Mouse (Mus musculus) frontal cortex, postnatal 36 days (tissue): ENCODE results near the gene Gabrb2.
A peak's percentile ranks its signal among the peaks of the same experiment; 100 is the strongest.

Experiments
- DNase-seq, 2 experiments: peaks; one replicate each; pipeline ENCODE4 v3.0.0; 2022; ENCODE audit warnings: low spot score in 2 of 2

Gabrb2 gene

DNA sequence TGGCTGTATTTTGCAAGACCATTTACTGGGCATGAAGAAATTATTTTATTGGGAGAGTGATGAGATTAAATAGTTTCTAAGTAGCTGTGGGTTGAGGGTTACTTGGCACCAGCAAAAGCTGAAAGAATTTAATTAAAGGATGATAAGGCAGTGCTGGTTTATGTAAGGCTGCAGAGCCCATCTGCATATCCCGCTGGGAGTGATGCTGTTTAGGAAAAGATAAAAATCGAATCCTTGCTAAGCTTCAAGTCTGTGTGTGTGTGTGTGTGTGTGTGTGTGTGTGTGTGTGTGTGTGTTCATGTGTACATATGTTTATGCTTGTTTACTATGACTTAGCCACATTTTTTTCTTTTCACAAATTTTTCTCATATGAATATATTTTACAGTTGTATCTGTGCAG lies 113.0 kb downstream of the Gabrb2 start:
- no peak for DNase-seq

DNA sequence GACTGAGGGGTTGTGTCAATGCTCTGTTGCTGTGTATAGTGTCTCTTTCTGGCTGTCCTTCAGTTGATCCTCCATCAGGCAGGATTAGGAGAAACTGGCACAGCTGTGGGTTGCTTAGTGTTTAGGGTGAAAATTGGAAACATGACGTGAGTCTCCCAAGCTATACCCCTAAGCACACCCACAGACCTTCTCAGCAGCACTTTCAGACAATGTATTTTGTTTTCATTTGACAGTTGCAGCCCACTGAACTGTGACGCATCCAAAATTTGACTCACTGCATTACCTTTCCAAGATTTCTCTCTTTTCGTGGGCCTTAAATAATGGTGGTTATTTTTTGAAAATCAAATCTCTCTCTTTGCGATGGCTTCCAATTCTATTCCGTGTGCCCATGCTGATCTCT lies 115.7 kb downstream of the Gabrb2 start:
- DNase-seq, result peak; percentile 30 to 58

DNA sequence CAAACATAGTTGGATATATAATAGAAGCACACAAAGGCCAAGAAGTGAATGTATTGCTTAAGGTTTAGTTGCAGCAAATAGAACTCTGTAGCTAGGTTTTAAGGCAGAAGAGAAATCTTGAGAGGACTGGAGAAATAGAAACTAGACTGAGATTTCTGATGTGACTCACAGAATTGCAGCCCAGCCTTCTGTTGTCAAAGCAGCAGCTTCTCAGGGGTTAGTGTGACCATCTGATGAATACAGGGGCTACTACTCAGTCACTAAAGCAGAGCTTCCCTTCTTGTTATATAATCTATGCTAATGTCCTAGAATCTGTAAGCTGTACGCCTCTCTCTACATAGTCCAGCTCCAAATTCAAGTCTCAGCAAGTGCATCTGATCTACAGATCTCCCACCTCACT lies 116.3 kb downstream of the Gabrb2 start:
- DNase-seq, result peak in 1 of 2 experiments; percentile 38

DNA sequence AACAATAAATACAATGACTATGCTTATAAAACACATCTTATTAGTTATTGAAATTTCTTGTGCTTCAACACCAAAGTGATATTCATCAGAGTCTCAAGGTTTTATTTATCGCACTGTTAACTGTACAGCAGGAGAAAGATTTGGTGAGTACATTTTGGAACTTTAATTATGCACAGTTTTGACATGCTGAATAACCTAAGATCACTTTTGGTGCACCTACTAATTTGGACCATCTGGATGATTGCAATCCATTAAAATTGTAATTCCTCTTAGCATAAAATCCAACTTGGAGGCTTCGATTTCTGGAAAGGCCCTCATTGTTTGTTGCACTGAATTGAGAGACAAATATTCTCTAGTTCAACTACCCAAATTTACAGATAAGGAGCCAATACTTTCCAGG lies 123.3 kb downstream of the Gabrb2 start:
- no peak for DNase-seq

DNA sequence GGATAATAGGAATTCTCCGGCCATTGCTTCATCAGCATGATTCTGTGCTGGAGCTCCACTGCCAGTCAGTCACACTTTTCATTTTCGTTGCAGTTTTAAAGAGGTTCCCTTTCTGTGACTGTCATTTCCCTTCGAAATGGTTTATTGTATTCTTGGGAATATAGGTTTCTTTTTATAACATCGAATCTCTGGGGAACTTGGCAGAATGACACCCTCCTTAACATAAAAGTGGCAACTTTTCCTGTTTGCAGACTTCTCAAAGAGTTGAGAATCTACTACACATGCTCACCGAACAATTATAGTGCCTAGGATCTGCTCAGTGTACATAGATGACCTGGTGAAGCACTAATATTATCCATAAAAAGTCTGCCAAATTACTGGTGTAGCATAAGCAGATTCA lies 146.5 kb downstream of the Gabrb2 start:
- no peak for DNase-seq

DNA sequence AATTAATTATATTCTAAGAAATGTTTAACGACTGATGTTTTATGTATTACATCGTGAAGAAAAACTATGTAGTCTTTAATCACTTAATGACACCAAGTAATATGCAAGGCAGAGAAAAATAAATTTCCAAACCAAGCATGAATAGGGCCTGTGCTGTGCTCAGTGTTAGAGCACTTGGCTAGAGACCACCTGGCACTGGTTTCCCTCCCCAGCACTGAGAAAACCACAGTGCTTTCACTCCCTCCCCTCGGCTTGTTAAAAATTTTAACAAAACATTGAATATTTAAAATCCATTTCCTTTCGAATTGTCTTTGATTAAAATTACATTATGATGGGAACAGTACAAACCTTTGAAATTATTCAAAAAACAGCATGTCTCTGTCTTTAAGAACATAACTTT lies 151.9 kb downstream of the Gabrb2 start:
- DNase-seq, result no peak

DNA sequence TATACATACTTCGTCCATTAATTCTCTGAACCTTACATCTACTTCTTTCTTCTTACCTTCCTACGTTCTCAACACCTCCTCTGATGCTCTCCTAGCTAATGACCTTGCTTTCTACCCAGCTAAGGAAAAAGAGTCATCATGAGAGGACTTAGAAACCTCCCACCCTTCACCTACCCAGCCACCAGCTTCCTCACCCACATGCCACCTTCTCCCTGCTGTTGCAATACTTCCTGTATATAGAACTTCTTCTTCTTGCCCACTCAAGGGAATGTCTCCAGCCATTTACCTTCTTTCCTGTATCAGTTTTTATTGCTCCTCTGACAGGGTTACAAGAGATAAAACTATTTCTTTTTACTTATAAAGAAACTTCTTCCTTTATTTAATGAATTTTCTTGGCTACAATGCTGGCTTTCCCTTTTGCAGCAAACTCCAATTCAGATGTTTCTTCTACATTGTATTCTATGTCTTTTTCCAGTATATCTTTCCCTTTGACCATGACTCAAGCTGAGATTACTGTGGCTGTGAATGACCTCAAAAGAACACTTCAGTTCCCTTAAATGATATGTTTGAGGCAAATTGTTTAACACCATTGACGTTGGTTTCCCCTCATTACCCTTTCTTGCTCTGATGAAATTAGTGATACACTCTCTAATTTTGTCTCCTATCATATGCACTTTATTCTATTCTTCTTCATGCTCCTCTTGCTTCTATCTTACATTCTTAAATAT lies 155.8 kb downstream of the Gabrb2 start:
- peak in 1 of 2 experiments; percentile 46 for DNase-seq

DNA sequence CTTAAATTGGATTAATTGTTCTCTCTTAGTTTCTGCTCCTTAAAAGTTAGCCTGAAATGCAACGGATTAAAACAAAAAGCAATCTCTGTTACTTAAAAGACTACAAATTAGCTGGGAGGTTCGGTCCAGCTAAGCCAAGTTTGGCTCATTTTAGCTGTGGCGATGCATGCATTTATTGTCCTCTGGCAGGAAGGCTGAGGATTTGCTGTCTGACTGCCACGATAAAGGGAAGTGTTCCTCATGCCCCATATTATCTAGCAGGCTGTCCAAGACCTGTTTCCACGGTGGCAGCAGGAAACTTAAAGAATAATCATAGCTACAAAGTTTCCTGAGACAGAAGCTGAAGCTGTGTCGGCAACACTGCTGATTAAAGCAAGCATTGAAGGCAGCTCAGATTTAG lies 160.2 kb downstream of the Gabrb2 start:
- DNase-seq, result peak in 1 of 2 experiments; percentile 30

DNA sequence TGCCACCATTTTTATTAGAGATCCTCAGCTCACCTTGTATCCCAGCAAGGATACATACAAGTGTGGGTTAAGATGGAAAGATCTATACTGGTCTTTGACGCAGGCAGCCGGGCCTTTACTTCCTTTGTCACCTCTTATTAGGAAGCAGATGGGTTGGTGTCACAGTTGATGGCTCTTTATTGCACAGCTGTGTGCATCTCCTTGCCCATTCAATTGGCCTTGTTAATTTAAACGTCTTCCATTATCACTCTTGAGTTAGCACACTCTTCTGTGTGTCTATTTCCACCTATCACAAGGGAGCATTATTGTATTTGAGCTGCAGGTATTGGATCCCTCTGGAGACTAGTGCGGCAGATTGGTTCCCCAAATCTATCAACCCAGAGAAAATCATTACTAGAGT lies 161.6 kb downstream of the Gabrb2 start:
- no peak for DNase-seq

DNA sequence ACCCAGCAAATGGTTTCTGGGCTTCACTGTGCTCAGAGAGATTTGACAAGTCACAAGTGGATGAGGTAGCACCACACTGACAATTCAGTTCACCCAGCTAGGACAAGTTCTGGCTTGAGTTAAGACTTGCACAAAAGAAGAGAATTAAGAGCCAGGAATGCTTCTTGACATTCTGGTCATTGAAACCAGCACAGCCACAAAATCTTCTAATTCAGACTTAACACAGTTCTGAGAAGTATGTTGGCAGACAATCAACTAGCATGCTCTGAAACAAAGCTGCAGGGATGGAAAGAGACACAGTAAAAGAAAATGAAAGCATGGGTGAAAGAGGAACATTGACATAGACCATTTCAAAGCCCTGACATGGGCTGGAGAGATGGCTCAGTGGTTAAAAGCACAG lies 162.2 kb downstream of the Gabrb2 start:
- no peak for DNase-seq

DNA sequence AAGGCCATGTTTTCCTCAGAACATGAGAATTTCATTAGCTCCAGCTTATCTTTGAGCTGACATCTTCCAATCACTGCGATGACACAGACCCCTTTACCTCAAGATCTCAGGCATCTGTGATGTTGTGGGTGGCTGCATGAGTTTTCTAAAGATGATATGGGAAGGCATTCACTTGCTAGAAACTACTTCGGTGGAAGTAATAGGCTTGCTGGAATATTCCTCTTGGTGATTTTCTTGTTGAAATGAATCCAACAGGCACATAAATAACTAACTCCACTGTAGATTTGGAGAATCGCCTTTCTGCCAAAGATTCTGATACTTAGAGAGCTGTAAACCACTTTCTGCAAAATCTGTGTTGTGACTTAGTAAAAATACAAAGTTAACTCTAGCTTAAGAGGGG lies 172.9 kb downstream of the Gabrb2 start:
- DNase-seq, result no peak

DNA sequence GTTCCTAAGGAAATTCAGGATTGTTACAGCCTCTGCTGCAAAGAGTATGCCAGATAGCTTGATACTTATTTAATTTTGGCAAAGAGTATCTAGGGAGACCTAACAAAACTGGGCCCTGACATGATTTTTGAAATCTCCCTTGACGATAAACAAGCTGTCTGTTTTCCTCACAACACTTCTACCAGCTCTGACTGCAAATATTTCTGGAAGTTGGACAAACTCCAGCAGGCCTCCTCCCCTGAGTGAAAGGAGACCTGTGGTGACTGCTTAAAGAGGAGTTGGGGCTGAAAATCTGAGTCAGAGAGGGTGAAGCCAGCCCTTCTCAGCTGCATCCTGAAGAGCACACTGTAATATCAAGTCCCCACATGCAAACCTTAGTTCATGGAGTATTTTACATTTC lies 186.7 kb downstream of the Gabrb2 start:
- DNase-seq, result peak in 1 of 2 experiments; percentile 45

DNA sequence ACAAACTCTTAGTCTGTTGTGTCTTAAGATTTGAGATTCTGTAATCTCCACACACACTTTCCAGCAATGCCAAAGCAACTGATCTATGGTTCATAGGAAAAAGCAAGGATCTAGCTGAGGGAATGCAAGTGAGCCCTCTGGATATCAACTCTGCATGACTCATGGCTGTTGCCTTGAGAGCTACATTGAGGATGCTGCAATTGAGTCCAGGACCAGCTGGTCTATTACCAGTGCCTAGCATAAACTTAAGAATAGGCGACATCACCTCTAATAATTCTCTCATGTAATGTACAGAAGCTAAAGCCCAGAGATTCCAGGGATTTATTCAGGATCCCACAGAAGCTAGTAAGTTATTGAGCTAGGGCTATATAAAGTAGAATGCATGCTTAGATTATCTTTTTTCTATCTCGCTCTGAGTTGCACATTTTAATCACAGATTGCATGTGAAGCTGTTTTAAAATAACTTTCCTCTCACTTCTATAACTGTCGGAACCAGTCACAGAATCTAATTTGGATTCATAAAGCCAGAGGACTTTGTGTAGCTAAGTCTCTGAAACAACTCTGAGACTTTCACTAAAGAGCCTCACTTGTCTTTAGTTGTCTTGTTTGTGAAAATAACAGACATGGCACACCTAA lies 189.7 kb downstream of the Gabrb2 start:
- DNase-seq, result peak in 1 of 2 experiments; percentile 56

DNA sequence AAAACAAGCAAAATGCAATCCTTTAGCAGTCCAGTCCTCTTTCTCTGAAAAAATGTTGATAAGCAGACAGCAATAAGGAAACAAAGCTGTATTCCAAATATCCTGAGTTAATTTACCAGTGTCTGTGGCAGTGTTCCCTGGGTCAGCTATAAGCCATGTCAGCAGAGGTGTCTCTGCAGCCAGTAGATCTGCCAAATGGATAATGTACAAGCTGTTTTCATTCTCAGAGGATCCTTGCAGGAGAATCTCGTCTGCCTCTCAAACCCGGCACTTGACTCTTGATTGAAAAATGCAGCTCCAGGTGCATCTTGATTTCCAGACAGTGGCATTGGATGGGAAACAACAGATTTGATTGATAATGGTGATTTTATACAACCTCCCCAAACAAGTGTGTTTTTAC lies 198.6 kb downstream of the Gabrb2 start:
- no peak for DNase-seq

DNA sequence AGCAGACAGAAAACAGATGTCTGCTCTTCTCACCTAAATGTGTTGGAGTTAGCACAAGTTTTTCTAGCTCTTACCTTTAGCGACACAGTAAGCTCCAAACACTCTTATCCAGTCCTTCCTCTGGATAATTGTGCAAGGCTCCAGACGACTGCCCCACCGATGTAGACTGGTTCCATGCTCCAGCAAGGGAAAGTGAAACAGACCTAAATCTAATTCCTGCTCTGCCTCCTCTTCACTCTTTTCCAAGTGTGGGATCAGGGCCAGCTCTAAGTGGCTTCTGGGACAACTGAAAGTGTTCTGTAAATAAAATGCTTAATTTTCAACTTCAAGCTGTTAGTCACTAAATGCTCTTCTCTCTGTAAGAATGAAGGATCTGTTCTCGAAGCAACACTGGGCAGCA lies 201.6 kb downstream of the Gabrb2 start:
- DNase-seq, result peak; percentile 39 to 46

DNA sequence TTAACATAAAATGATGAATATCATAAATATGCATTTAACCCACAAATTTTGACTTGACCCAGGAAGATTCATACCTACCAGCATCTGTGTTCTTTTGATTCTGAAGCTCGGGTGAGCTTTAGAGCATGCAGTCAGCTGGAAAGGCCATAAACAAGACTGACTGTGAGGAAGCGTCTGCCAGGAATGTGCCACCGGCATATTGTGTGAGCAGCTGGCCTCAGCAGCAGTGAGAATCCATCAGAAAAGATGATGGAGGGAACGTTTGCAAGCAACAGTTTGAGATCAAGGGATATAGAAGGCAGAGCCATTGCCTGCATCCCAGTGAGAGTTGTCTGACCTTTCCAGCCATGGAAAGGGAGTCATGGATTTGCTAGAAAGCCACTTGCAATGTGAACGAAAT lies 230.6 kb downstream of the Gabrb2 start:
- DNase-seq, result no peak

DNA sequence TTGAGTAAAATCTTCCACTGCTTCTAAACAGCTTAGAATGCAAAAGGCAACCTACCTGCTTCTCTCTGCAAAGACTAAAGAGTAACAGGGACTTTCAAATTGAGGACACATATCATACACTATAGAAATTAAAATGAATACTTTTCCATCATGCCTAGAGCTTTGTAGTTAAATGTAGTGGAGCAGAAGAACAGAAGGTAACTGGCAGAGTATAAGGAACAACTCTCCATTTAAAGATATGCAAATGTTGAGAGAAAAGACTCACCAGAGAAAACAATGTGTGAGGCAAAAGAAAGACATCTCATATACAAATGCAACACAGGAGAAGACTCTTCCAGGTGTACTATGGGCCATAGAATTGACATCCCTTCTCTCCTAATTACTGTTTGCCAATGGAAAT lies 232.0 kb downstream of the Gabrb2 start:
- no peak for DNase-seq

DNA sequence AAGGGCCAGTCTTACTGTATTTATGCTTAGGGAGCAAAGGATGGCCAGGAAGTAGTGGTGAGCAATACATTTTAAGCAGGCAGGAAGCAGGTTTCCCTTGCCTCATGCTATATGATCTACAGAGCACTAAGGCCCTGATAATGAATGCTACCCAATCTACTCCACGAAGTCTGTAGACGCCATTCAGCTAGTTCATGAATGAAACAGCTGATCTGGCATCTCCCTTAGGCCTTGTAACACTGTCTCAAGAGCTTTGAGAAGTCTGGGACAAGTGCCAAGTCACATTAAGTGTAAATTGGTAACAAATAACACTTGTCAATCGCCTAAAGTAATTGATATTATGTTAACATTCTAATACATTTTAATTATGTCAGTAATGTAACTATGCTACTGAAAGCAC lies 234.6 kb downstream of the Gabrb2 start:
- no peak for DNase-seq

DNA sequence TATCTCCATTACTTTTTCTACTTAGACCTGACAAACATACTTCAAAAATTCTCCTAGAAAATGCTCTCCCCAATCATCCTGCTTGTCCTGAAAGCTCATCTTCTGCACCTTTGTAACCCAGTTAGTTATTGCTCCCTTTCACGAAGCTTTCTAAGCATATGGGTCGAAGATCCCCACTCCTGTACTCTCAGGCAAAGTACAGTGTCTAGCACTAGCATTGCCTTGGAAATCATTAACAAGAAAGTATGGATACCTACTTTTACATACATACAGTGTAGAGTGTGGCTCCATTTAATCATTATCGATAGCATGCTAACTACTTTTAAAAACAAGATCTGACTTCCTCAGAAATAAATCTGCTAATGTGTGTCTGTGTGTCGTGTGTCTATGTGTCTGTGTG lies 249.1 kb downstream of the Gabrb2 start:
- no peak for DNase-seq
